Mouse (Mus musculus) forebrain, embryonic 13.5 days (tissue): ENCODE results near the gene Pdlim3. TPM values are rescaled to one million over a fixed set of nuclear protein-coding genes. Genes with fewer than 3 reads are reported as not detected.
A peak's percentile ranks its signal among the peaks of the same experiment; 100 is the strongest.
"Not testable (repeated sequence)": the region's sequence is repeated elsewhere in the genome, so short reads cannot be mapped to it uniquely, and the experiment has no call there.

Experiments
- ATAC-seq: fragments of 200-750 bp; cut with Nextera tagmentation; 2 replicates; pipeline ENCODE4 v1.8.0; 2017
- H3K27ac ChIP-seq: fragments of 300-500 bp; sonication (generic); 2 replicates; pipeline ENCODE4 v1.5.1; 2015; ENCODE audit warnings: inconsistent platforms, mild to moderate bottlenecking, moderate library complexity
- H3K27me3 ChIP-seq: fragments of 300-500 bp; sonication (generic); 2 replicates; pipeline ENCODE4 v1.6.1; 2015; ENCODE audit warnings: mild to moderate bottlenecking, inconsistent platforms
- H3K36me3 ChIP-seq: fragments of 300-500 bp; sonication (generic); 2 replicates; pipeline ENCODE4 v1.6.1; 2015; ENCODE audit warnings: mild to moderate bottlenecking, inconsistent platforms; ENCODE audit not compliant: poor library complexity, severe bottlenecking
- H3K4me1 ChIP-seq: fragments of 300-500 bp; sonication (generic); 2 replicates; pipeline ENCODE4 v1.6.1; 2015; ENCODE audit warnings: inconsistent platforms
- H3K4me2 ChIP-seq: fragments of 300-500 bp; sonication (generic); 2 replicates; pipeline ENCODE4 v1.6.1; 2015; ENCODE audit warnings: inconsistent platforms, mild to moderate bottlenecking, moderate library complexity
- H3K4me3 ChIP-seq: fragments of 300-500 bp; sonication (generic); 2 replicates; pipeline ENCODE4 v1.5.1; 2015; ENCODE audit warnings: mild to moderate bottlenecking, inconsistent platforms
- H3K9ac ChIP-seq: fragments of 300-500 bp; sonication (generic); 2 replicates; pipeline ENCODE4 v1.6.1; 2015; ENCODE audit warnings: mild to moderate bottlenecking, inconsistent platforms
- H3K9me3 ChIP-seq: fragments of 300-500 bp; sonication (generic); replicated peaks from 2 replicates; pipeline ENCODE4 v1.6.1; 2016; ENCODE audit warnings: inconsistent platforms
- WGBS: fragments of 180-500 bp; shearing (Covaris S2); methylation state at CpG from one replicate; pipeline ENCODE4 v1.1.7; 2015; 5-methylcytosine and 5-hydroxymethylcytosine counted together
- polyA plus RNA-seq: library from polyadenylated mRNA; unstranded; fragments of >200 nt; fragmentation: Nextera tagmentation; extraction: Ambion mirVana; gene quantifications from 2 replicates; pipeline ENCODE4 v1.2.1, GENCODE M21; 2015

Gene Pdlim3
- 11.7 and 16.8 TPM in 2 replicates for polyA plus RNA-seq

DNA sequence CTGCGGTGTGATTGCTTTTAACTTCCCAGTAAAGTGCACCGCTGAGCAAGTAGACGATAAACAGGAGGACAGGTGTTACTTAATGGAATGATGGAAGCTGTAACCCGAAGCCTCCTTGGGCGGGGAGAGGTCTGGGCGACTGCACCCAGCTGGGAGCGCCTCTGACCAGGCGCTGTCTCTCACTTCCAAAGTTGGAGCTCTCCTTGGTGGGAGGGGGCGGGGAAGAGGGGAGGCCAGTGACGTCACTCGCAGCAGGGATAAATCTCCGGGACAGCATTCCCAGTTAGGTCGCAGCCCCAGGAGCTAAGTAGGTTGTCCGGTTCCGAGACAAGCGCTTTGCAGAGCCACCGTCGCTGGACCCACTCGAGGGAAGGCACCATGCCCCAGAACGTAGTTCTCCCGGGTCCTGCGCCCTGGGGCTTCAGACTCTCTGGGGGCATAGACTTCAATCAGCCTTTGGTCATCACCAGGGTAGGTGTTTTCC lies at the start of gene Pdlim3:
Gene Pdlim3 (plus strand): TSS at position 260 of the 484 bp plus-strand sequence.
- peak within 1 kb of the TSS; percentile 50 for H3K9ac ChIP-seq
- H3K4me2 ChIP-seq, result peak within 1 kb of the TSS; percentile 81
- H3K9me3 ChIP-seq, result peaks cover under 1% of the 10 kb centered on the region; the same call in 1 of the 2 replicates
- peaks cover 15% of the 10 kb centered on the region for H3K4me1 ChIP-seq
- no peaks in the 10 kb centered on the region for H3K36me3 ChIP-seq
- H3K4me3 ChIP-seq, result peak within 1 kb of the TSS; percentile 38
- H3K27me3 ChIP-seq, result peaks cover 22% of the 10 kb centered on the region; the same call in 1 of the 2 replicates
- no peak within 1 kb of the TSS for H3K27ac ChIP-seq
- WGBS, result 1% methylated on average over 22 of the region's 22 CpGs
- ATAC-seq, result 0 out of 2 replicates have a peak, but pooled peaks have one; percentile 55

DNA sequence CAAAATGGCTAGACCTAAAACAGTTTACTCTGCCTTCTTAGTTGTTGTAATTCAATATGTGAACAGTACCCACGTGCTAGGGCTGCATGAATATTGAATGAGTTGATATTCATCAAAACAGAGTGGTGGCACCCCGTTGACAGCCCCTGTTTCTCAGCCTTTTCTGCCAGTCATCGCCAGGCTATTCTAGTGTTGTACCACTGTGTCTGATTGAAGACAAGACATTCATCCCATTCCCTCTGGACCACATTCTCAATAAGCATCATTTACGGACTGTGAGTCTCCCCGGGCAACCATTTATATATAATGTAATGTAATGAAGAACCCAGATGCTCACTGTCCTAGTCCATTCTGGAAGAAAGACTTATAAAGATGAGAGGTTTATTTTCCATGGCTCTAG lies 42.0 kb upstream of the Pdlim3 start:
- H3K36me3 ChIP-seq, result no peaks in the 10 kb centered on the region
- no peak overlapping the region for H3K27ac ChIP-seq
- H3K9ac ChIP-seq, result no peak overlapping the region
- no peak for ATAC-seq
- WGBS, result 59% methylated on average over 5 of the region's 5 CpGs
- H3K4me2 ChIP-seq, result no peak overlapping the region
- peaks cover 24% of the 10 kb centered on the region for H3K4me1 ChIP-seq
- H3K27me3 ChIP-seq, result 0 out of 2 replicates have a peak, but pooled peaks cover 3% of the 10 kb centered on the region
- H3K9me3 ChIP-seq, result no peaks in the 10 kb centered on the region
- H3K4me3 ChIP-seq, result no peak overlapping the region

DNA sequence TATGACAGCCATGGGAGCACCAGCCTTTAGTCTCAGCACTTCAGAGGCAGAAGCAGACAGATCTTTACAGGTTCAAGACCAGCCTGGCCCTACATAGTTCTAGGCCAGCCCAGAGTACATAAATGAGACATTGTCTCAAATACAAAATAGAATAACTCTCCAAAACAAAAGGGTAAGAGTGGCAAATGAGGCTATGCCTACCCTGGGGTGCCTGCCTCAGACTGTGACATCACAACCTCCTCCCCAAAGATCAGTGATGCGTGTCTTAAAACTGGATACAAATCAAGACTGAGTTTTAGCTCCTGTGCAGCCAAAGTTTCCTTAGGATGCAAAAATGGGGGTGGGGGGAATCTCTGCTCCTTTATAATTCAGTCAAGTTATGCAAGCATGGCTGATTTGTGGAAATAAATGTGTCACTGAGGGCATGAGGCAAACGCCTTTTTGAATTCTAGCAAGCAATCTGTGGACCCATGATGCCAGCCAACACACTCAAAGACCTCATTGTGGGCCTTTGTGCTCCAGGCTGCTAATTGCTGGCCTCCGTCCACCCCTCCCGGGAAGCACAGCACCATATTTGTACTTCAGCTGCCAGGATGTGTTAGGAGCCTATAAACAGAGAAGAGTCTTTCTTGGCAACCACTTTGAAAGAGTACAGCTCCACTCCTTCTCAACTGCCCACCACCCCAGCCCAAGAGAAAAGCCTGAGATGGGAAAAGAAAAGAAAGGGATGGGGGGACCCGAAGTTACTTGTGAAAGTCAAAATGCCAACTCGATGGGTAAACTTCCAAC lies 41.0 kb upstream of the Pdlim3 start:
- no peaks in the 10 kb centered on the region for H3K36me3 ChIP-seq
- H3K4me1 ChIP-seq, result peaks cover 24% of the 10 kb centered on the region
- no peak overlapping the region for H3K27ac ChIP-seq
- WGBS, result 30% methylated on average over 6 of the region's 6 CpGs
- ATAC-seq, result peak; percentile 93
- no peak overlapping the region for H3K4me3 ChIP-seq
- no peak overlapping the region for H3K9ac ChIP-seq
- no peak overlapping the region for H3K4me2 ChIP-seq
- H3K9me3 ChIP-seq, result no peaks in the 10 kb centered on the region
- H3K27me3 ChIP-seq, result 0 out of 2 replicates have a peak, but pooled peaks cover 3% of the 10 kb centered on the region

DNA sequence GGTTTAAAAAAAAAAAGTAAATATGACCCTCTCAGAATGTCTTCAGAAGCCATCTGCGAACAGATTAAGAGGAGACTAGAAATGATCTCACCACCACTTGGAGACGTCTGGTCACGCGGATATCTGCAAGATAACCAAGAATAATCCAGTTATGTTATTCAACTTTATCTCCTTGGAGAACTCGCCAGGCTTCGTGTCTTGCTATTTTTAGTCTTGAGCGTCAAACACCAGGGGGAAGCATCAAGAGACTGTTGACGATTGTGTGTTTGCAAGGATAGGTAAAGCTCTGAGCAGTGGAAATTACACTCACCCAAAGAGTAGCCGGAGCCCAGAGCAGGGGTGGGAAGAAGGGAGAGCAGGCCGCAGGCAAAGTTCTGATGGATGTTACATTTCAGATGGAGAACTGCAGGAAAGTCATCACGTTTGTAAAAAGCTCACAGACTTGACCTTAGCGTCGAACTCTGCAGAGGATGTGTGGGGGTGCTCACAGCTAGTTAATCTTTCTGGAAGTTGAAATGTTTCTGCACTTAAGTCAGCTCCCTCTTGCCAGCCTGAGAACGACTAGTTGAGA lies 40.3 kb upstream of the Pdlim3 start:
- no peak for ATAC-seq
- Histone ChIP-seq H3K27ac (no peak overlapping the region), H3K4me2 (no peak overlapping the region), H3K27me3 (0 out of 2 replicates have a peak, but pooled peaks cover 3% of the 10 kb centered on the region), H3K36me3 (no peaks in the 10 kb centered on the region), H3K9me3 (no peaks in the 10 kb centered on the region), H3K4me3 (no peak overlapping the region), H3K4me1 (peaks cover 24% of the 10 kb centered on the region), H3K9ac (no peak overlapping the region)
- 77% methylated on average over 14 of the region's 14 CpGs for WGBS

DNA sequence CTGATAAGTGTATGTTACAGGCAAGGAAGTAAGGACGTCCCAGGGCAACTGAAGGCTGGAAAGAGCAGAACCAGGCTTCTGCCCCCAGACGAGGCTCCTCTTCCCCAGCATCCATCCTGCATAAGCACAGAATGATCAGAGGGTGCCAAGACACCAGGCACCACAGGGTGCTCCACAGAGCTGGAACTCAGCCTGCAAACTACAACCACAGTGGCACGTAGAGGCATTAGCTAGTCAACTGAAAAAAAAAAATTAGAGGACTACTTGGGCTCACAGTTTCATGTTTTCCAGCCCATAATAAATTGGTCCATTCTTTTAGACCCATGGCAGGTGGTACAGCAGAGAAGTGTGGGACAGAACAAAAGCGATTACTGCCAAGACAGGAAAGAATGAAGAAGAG lies 39.4 kb upstream of the Pdlim3 start:
- H3K4me3 ChIP-seq, result no peak overlapping the region
- no peaks in the 10 kb centered on the region for H3K36me3 ChIP-seq
- no peak overlapping the region for H3K4me2 ChIP-seq
- H3K27me3 ChIP-seq, result 0 out of 2 replicates have a peak, but pooled peaks cover 3% of the 10 kb centered on the region
- no peak overlapping the region for H3K27ac ChIP-seq
- H3K9ac ChIP-seq, result no peak overlapping the region
- peaks cover 24% of the 10 kb centered on the region for H3K4me1 ChIP-seq
- no peak for ATAC-seq
- no peaks in the 10 kb centered on the region for H3K9me3 ChIP-seq
- 71% methylated on average over 4 of the region's 4 CpGs for WGBS

DNA sequence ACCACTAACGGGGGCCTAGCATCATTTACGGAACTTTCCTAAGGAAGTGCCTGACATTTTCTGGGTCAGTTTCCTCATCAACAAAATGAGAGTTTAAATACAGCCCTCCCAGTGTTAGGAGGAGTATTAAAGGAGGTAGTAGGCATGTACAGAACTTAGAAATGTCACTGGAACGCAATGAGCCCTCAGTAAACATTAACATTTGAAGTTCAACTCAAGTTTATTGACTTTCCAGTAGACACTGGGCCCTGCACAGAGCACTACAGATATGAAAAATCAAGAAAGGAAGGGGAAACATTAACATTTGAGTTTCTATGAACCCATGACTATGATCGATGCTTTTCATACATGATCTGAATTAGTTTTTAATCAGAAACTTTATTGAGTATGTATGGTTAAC lies 30.1 kb upstream of the Pdlim3 start:
- Histone ChIP-seq H3K36me3 (no peaks in the 10 kb centered on the region), H3K4me1 (peaks cover 4% of the 10 kb centered on the region; the same call in 1 of the 2 replicates), H3K27ac (no peak overlapping the region), H3K4me3 (no peak overlapping the region), H3K4me2 (no peak overlapping the region), H3K9ac (no peak overlapping the region), H3K9me3 (no peaks in the 10 kb centered on the region), H3K27me3 (no peaks in the 10 kb centered on the region)
- no peak for ATAC-seq
- 93% methylated on average over 4 of the region's 4 CpGs for WGBS

DNA sequence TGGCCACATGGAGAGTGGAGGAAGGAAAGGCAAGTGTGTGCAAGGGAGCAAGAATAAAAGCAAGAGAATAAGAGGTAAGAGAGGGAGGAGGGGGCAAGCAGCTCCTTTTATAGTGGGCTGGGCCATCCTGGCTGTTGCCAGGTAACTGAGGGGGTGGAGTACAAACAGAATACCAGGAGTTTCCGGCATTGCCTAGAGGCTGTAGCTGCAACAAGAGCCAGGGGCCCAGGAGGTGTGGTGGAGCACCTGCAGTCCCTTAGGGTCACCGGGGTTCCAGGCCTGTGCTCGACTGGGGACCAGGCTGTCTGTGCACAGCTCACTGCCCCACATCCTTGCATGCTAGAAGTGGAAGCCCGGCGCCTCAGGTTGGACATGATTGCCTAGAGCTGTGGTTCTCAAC lies 27.5 kb upstream of the Pdlim3 start:
- H3K4me1 ChIP-seq, result peaks cover 4% of the 10 kb centered on the region; the same call in 1 of the 2 replicates

DNA sequence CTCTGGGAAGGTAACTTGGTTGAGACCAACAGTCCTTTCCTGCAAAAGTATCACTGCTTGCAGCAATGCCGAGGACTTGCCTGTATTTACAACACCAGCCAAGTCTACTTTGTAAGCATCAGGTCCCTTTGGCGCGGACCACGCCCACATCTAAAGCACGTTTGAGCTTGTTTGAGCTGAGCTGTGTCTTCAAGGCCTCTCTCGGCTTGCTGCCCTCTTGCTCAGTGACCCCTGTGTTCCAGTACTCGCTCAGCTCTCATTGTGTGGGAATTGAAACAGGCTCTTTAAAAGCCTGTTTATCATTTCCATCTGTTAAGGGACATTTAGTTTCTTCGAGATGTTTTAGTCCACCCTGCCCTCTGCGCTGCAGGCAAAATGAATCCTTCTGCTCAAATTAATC lies 26.9 kb upstream of the Pdlim3 start:
- WGBS, result 43% methylated on average over 9 of the region's 9 CpGs
- H3K4me1 ChIP-seq, result peaks cover 4% of the 10 kb centered on the region; the same call in 1 of the 2 replicates
- H3K36me3 ChIP-seq, result no peaks in the 10 kb centered on the region
- no peak overlapping the region for H3K9ac ChIP-seq
- H3K27ac ChIP-seq, result no peak overlapping the region
- no peak overlapping the region for H3K4me2 ChIP-seq
- H3K9me3 ChIP-seq, result no peaks in the 10 kb centered on the region
- no peaks in the 10 kb centered on the region for H3K27me3 ChIP-seq
- no peak overlapping the region for H3K4me3 ChIP-seq
- no peak for ATAC-seq

More for the DNA sequence above, 27.5 kb upstream of the Pdlim3 start:
- no peak overlapping the region for H3K4me3 ChIP-seq
- ATAC-seq, result no peak
- H3K27ac ChIP-seq, result no peak overlapping the region
- H3K9me3 ChIP-seq, result no peaks in the 10 kb centered on the region
- no peak overlapping the region for H3K9ac ChIP-seq
- H3K4me2 ChIP-seq, result no peak overlapping the region
- no peaks in the 10 kb centered on the region for H3K36me3 ChIP-seq
- 58% methylated on average over 5 of the region's 5 CpGs for WGBS
- no peaks in the 10 kb centered on the region for H3K27me3 ChIP-seq

DNA sequence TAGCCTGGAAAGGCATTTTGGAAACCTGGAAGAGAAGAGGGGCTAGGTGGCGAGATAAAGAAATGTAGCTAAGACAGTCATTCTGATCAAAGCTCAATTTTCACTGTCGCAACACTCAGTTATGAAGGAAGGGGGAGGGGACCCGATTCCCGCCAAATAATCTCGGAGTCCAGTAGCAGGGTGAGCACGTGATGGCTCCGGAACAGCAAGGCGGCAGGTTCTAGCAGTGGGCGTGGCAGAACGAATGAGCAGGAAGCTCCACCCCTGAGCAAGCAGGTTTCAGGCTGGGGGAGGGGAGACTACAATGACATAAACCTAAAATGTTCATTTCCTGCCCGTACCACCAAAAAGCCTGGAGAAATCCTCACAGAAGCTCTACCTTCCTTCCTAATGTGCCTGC lies 13.7 kb upstream of the Pdlim3 start:
- H3K4me1 ChIP-seq, result peaks cover 19% of the 10 kb centered on the region
- H3K27ac ChIP-seq, ATAC-seq, H3K4me2 ChIP-seq, H3K27me3 ChIP-seq, H3K9me3 ChIP-seq, H3K36me3 ChIP-seq, H3K4me3 ChIP-seq, H3K9ac ChIP-seq: not testable (repeated sequence)
- 88% methylated on average over 11 of the region's 11 CpGs for WGBS

DNA sequence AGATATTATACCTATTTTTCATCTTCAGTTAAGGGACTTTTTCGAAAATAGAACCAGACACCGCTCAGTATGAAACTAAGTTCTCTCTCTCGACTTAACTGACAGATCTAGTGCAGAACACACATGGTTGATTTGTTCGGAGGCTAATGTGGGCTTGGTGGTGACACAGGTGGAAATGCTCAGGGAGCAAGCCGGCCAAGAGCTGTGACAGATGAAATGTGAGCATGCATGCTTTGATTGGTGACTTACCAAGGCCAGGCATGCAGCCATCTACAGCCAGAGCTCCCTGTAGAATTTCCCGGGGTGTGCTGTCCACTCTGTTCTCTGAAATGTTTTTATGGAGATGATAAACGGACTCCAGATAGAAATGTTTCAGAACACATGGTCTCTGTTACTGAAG lies 13.2 kb upstream of the Pdlim3 start:
- no peak overlapping the region for H3K27ac ChIP-seq
- H3K27me3 ChIP-seq, result no peaks in the 10 kb centered on the region
- no peaks in the 10 kb centered on the region for H3K36me3 ChIP-seq
- no peaks in the 10 kb centered on the region for H3K9me3 ChIP-seq
- WGBS, result 92% methylated on average over 7 of the region's 7 CpGs
- no peak overlapping the region for H3K4me2 ChIP-seq
- ATAC-seq, result no peak
- peaks cover 19% of the 10 kb centered on the region for H3K4me1 ChIP-seq
- no peak overlapping the region for H3K9ac ChIP-seq
- H3K4me3 ChIP-seq, result no peak overlapping the region

DNA sequence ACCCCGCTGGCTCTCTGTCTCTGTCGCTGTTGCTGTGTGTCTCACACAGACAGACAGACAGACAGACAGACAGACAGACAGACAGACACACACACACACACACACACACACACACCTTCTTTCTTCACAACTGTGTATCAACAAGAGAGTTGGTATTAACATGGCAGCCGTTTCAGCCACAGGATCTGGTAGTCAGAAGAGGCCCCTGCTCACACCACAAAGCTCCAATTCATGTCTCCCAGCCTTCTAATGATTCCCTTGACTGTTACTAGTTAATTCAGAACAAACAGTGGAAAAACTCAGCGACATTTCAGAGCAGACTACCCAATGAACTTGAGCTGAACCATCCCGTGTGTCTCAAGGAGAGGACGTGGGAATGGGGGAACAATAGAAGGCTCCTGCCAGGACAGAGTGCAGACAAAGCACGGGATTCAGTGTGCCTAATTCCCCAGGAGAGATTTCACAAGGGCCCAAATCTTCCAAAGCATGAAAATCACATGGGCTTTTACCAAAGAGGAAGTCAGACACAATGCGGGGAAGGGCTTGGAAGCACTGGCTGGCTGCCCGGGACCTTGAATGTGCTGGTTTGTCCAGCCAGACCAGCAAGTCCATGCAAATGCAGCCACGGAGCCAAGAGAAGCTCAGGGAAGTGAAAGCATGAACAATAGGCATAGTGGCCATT lies 10.2 kb upstream of the Pdlim3 start:
- 15% methylated on average over 10 of the region's 10 CpGs for WGBS
- ATAC-seq, result peak; percentile 87
- Histone ChIP-seq H3K4me3 (no peak overlapping the region), H3K4me2 (peak overlapping the region; percentile 40), H3K27me3 (no peaks in the 10 kb centered on the region), H3K4me1 (peaks cover 19% of the 10 kb centered on the region), H3K36me3 (no peaks in the 10 kb centered on the region), H3K27ac (peak overlapping the region; percentile 79), H3K9ac (no peak overlapping the region), H3K9me3 (peaks cover 7% of the 10 kb centered on the region; the same call in 1 of the 2 replicates)

DNA sequence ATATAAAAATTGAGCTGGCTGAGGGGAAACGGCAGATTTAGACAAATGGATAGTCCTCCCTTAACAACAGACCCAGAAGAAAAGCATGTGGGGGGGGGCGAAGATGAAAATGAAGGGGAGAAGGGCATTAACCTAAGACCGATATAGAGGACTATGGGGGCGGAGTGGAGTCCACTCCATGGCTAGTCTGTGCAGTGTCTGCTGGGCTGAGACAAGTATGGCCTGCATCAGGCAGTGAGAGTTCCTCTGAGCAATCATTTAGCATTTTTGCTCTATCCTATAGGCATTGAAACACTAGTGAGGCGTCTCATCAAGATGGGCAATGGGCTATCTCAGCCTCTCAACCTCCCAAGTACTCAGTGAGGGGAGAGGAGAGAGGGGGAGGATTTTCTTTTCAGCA lies 8.9 kb upstream of the Pdlim3 start:
- no peak for ATAC-seq
- no peak overlapping the region for H3K9ac ChIP-seq
- no peak overlapping the region for H3K4me2 ChIP-seq
- H3K36me3 ChIP-seq, result no peaks in the 10 kb centered on the region
- H3K9me3 ChIP-seq, result peaks cover 9% of the 10 kb centered on the region; the same call in 1 of the 2 replicates
- no peaks in the 10 kb centered on the region for H3K27me3 ChIP-seq
- no peak overlapping the region for H3K27ac ChIP-seq
- no peak overlapping the region for H3K4me3 ChIP-seq
- H3K4me1 ChIP-seq, result peaks cover 19% of the 10 kb centered on the region
- 73% methylated on average over 5 of the region's 5 CpGs for WGBS
